Mouse (Mus musculus) frontal cortex, adult (tissue): Measurements from ENCODE around the gene Pla2g2d.

Experiments
- ATAC-seq: cut with Nextera tagmentation; 2 replicates; pipeline ENCODE4 v1.9.2; 2017; ENCODE audit warnings: mild to moderate bottlenecking, moderate library complexity, mixed read lengths; ENCODE audit not compliant: low TSS enrichment

Pla2g2d gene

DNA sequence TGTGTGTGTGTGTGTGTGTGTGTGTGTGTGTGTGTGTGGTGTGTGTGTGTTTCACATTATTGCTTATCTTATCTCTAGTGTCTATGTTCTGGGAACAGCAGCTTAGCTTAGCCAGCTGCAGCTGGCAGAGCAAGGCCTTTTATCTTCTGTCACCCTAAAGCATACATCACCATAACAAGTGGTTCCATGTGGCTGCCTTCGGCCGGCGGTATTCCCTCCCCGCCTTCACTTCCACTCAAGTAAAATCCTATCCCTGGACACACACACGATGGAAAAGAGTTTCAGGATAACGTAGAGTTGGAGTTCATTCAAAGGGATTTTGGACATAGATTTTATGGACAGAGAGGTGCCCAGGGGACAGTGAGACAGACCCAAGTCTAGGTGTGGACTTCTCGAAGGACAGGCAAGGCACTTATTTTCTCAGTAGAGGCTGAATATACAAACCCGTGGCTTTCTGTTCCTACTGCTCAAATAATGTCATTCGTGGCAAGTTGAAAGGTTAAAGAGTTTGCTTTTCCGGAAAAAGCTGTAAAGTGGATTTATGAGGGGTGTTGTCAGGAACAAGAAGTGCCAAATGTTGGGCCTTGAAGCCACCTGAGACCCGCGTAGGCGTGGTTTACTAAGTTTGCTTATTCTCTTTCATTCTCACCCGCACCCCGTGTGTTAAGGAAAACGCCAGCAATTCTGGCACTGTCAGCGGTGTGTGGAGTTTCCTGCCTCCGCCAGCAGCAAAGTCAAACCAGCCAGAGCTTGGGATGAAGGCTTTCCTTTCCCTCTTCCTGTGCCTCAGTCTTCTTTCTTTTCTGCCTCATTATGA is 50.4 kb downstream of the Pla2g2d start:
- no peak for ATAC-seq

DNA sequence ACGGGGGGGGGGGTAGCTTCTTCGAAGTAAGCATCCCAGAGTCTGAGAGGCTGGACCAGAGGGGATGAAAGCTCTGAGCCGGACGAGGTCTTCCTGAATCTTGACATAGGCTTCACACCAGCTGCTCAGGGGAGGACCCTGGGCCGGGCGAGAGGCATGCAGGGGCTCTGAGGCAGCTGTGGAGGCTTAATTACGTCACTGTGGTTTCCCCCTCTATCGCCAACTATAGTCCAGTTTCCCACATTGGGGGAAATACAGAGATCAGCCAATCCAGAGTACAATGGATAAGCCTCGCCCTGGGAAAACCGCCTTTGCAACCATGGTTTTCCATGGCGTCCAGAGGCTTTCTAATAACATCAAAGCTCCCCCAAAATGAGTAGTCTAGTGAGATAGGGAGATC is 51.6 kb downstream of the Pla2g2d start:
- no peak for ATAC-seq
